Mouse (Mus musculus) monocyte, adult 2 months (primary cell): ENCODE results near the gene Zfp1.
A peak's percentile ranks its signal among the peaks of the same experiment; 100 is the strongest.

ENCODE experiments used
- DNase-seq, 2 experiments: peaks; one replicate each; pipeline ENCODE4 v3.0.0; 2022; ENCODE audit warnings: low spot score in 2 of 2, low read depth in 1 of 2

Zfp1 gene

DNA sequence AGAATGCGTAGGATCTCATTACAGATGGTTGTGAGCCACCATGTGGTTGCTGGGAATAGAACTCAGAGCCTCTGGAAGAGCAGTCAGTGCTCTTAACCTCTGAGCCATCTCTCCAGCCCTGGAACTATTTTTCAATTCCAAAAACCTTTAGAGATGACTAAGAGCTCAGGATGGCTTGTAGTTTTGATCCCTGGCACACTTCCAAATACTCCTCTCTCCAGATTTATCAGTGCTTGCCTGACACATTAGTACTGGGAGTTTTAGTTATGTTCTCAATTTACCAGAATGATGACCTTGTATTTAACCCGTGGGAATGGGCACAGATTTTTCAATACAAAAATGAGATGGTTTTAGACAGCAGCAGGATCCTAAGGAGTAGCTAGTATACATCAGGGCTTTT, 23.6 kb downstream of the Zfp1 start:
- DNase-seq, result no peak

DNA sequence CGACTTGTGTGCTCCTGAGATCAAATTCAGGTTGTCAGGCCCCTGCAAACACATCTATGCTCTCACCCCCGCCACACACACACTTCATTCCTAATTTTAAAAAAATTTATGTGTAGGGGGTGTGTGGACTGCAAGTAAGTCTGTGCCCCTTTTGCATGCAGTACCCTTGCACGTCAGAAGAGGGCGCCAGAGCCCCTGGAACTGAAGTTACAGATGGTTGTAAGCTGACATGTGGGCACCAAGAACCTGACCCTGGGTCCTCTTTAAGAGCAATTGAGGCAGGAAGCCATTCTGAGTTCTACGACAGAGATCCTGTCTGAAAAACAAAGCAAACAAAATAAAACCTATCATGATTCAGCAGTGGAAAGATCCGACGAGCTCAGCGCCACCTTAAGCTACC, 33.0 kb downstream of the Zfp1 start:
- DNase-seq, result no peak

DNA sequence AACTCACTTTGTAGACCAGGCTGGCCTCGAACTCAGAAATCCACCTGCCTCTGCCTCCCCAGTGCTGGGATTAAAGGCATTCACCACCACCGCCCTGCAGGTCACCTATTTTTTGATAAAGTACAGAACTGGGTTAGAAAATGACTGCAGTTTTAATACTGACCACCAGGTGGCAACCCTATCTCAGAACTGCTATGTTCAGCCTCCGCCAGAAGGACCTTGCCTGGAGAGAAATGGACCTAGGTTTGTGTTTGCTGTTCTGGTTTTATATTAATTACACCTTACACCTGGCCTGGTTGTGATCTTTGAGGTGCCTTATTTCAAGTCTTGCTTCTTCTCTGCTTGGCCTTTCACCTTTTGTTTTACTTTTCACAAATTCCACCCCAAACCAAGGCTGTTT, 34.9 kb downstream of the Zfp1 start:
- peak in 1 of 2 experiments; percentile 17 for DNase-seq

DNA sequence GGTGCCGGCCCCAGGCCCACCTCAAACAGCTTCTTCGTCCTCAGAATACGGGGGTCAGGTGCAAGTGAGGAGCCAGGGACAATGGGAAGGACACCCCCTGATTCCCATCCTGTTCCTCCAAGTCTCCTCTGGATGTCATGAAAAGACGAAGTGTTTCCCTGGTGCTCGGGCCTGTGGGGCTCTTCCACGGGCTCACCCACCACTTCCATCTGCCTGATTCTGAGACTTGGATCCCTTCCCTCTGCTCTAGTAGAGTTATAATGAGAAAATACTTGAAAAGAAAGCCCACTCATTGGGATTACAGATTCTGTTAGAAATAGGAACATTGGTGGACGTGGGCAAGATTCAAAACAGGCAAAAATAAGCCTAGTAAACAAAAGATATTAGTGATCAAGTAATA, 35.6 kb downstream of the Zfp1 start:
- no peak for DNase-seq

DNA sequence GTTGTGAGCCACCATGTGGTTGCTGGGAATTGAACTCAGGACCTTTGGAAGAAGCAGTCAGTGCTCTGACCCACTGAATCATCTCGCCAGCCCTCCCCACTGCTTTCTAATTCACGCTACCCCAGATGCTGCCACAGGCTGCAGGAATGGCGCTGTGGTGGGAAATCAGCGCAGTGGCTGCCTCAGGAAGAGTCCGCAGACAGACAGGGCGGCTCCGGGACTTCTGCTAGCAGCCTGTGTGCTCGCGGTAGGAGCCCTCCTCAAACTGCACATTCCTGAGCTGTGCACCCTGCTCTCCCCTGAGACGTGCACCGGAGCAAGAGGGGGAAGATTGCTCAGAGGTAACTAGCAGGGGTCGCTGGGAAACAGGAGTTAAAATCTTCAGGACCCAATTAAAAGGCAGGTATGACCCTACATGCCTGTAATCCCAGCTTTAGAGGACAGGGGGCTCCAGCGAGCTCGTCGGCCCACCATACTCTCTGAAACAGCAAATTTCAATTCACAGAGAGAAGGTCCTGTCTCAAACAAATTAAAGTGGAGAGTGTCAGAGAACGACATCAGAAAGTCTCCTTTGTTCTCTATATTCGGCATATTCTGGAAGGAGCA, 37.3 kb downstream of the Zfp1 start:
- no peak for DNase-seq

DNA sequence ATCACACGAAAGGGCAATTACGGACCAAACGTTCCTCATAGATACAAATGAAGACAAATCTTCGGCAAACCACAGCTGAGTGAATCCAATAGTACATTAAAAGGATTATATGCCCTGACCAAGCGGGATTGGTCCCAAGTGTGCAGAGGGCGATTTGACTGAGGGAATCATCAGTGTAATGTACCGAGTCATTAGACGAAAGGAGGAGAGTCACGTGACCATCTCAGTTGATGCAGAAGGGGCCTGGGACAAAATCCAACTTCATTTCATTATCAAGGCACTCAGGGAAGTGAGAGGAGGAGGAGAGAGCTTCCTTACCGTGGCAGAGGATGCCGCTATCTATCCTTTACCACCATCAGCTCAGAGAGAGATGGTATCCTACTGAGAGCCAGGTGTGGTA, 38.0 kb downstream of the Zfp1 start:
- DNase-seq, result no peak

DNA sequence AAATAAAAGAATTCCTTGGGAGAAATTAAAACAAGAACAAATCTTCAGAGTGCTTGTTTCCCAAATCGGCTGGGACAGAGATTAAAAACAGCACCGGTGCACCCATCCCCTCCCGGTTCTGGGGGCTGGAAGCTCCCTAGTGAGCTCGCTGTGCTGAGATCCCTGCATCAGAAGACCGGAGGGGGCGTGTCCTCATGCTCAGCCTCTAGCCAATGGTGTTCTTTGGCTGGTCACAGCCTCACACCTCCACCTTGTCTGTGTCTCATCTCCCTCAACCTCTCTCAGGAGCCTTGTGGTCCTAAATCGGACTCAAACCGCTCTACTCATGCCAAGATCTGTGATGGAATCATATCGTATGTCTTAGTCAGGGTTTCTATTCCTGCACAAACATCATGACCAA, 39.3 kb downstream of the Zfp1 start:
- DNase-seq, result no peak

DNA sequence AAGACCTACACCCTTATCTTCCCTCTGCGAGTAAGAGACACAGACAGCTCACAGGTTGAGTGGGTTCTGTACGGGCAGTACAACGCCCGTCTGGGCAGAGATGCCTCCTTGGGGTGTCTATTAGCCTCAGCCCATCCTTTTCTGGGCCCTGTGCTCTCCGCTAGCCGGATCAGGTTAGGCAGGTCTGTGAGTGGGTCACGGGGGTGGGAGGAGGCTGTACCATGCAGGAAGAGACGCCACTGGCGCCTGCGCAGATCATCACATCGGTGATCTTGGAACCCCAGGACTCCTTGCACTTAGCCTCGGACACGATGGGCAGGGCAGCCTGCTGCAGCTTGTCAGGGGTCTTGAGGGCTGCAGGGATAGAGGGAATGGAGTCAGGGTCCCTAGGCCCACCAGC, 43.7 kb downstream of the Zfp1 start:
- DNase-seq, result no peak

DNA sequence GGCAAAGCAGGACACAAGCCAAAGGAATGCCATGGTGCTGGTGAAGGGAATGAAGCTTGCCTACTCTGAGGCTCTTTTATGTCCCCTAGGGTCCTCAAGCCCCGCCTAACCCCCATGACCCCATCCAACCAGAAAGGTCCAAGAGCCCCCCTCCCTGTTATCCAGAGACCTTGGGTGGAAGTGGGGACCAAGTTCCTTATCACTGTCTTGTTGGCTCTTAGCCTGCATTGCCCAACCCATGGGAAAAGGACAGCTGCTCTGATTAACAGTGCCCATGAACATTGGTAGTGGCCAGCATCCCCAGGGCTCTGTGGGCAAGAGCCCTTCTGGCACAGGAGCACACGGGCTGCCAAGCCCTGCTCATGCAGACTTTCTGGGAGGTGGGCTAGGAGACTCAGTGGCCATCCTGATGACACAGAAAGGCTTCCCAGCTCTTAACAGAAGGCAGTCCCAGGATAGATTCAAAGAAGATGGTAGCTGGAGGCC, 47.8 kb downstream of the Zfp1 start, which contains the start of gene Ctrb1:
Gene Ctrb1 (minus strand): TSS at position 51 of the 486 bp plus-strand sequence.
- DNase-seq, result no peak

DNA sequence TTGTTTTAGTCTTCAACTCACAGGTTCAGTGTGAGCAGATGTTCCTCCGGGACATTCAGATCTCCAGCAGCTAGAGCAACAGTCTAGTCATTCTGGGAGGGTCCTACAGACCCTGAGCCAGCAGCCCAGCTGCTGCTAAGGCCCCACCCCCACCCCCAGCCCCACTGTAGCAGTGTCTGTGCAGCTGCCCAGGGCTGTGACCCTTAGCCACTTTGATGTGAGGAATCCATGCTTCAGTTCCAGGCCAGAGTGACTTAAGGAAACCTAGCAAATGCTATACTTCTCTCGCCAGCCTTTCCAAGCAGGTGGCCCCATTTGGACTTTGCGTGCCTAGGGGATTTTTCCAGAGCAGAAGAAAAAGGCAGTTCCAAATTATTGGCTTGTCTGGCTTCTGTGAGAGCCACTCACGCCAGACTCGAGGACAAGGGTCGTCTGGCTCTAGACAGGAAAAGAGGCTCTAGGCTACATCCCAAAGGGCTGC, 50.1 kb downstream of the Zfp1 start:
- DNase-seq, result no peak

DNA sequence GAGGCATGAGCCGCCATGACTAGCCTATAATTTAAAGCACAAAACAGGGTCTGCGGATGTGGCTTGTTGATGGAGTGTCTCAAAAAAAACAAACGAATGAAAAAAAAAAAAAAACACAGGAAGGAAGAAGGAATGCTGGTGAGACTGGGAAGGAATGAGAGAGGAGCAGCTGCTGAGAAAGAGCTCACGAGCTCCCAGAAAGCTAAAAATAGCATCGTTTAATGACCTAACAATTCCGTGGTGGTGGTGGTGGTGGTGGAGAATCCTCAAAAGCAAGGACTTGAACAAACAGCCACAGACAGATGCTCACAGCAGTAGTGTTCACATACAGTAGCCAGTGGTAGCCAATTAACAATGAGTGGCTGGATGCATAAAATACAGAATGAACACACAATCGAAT, 52.2 kb downstream of the Zfp1 start:
- DNase-seq, result no peak

DNA sequence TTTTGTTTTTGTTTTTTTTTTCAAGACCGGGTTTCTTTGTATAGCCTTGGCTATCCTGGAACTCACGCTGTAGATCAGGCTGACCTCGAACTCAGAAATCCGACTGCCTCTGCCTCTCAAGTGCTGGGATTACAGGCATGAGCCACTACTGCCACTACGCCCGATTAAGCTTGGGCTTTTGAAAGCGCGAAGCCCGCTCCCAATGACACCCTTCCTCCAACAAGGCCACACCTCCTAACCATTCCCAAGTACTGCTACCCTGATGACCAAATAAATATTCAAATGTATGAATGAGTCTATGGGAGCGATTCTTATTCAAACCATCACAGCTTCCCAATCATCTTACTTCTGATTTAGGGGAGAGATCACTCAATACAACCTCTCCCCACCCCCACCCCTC, 54.5 kb downstream of the Zfp1 start:
- DNase-seq, result no peak

DNA sequence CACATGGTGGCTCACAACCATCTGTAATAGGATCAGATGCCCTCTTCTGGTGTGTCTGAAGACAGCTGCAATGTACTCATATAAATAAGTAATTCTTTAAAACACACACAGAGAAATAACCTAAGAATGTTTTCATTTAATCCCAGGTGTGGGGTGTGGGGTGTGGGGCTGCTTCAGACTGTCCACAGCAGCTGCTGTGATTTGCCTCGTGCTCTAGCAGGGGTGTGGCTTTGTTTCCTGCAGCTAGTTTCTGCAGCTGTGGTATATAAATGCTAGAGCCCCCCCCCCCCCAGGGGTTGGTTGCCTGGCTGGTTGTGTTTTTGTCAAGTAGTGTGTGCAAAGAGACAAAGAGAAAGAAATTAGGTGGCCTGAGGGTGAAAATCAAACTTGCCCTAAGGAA, 55.8 kb downstream of the Zfp1 start:
- no peak for DNase-seq

DNA sequence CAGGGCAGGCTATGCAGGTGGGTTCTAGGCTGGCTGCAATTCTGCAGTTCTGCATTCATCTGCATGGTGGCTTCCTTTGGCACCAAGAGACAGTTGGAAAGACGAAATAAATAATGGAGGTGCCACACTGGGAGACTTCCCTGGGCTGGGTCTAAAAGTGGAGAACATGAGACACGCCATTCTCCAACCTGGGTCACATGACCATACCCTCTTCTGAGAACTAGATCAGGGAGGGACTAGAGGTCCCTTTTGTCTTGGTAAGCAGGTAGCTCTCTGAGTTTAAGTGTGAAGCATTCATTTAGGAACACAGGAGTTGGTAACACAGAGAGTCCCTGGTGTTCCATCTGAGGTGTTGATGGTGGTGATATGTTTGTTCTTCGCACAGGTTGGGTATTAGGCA, 57.0 kb downstream of the Zfp1 start:
- no peak for DNase-seq

DNA sequence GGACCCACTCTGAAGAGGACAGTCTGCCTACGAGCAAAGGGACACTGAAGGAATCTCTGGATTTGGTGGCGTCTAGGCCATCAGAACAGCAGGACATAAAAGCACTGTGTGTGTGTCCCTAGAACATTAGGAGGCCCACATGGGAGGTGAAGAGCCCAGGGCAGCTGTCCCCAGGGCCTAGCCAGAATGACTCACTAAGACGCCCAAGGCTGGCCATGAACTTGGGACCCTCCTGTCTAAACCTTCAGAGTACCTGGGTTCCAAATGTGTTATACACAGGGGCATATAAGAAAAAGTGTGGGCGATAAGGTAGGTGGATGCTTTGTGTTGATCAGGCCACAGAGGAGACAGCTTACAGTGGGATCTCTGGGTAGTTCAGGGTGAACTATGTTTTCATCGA, 57.5 kb downstream of the Zfp1 start:
- no peak for DNase-seq

DNA sequence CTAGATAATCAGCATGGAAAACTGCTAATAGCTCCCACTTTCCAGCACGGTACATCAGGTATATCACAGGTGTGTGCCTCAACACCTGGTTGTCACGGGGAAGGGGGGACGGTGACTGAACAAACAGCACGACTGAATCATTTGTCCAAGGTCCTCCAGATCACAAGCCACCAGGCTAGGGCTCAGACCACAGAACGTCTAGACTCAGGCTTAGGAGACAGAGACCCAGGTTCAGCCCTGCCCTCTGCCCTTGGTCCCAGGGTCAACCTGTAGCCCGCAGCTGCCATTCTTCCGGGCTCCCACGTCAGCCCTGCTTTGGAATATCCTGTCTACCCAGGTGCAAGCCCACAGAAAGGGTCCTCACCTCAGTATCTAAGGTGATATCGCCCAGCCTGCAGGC, 58.2 kb downstream of the Zfp1 start:
- DNase-seq, result no peak

DNA sequence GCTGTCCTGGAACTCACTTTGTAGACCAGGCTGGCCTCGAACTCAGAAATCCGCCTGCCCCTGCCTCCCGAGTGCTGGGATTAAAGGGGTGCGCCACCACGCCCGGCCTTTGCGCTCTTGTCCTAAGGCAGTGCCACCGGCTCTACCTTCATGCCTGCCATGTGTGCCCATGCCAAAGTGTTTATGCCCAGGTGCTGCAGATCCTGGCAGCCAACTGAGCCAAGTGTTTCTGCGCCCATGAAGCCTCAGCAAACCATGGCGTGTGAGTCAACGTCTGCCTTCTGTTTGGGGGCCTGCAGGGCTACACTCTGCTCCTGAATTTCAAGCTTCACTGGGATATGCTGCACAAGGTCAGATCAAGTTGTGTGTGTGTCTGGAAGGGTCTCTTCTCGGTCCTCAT, 61.4 kb downstream of the Zfp1 start:
- no peak for DNase-seq

DNA sequence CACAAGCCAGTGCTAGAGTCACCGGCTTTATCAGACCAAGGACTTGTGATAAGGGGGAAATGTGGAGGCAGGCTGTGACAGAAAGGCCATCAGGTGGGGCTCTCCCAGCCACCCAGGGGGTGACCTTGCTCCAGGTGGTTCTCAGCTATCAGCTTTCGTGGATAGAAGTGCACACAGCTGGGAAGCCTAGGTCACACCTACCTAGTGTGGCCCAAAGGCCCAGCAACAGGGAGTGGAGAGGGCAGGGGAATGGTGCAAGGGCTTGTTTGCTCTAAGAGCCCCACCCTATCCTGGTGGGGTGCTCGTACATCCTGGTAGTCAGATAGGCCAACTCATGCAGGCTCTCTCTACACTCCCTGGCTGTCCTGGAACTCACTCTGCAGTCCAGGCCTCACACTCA, 62.0 kb downstream of the Zfp1 start:
- DNase-seq, result no peak

DNA sequence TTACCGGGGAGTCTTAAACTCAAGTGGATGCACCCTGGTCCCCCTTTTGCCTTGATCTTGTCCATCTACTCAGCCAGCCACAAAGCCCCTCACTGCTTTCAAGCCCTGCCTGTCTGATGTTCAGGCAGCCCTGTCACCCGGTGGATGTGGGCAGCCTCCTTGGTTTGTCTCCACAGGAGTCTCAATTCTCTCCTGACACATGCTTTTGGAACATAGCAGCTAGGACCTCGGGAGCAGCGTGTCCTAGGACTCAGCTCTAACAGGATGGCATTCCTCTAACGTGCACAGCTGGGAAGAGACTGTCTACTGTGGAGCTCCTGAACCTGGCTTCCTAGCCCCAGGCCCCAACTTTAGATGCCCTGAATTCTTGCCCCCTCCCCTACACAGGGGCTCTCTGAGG, 62.5 kb downstream of the Zfp1 start:
- no peak for DNase-seq

DNA sequence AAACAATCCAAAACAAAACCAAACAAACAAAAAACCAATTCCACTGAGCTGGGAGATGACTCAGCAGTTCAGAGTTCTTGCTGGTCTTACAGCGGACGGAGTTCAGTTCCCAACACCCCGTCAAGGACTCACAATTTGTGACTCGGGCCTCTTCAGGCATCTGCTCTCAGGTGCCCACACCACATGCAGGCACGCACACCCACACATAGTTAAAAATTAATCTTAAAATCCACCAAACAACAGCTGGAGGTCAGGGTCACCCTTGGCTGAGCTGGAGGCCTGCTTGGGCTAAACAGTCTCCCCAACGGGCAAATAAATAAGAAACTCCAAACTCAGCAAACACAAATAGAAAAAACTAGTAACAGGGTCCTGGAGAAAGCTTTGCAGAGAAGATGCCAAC, 65.1 kb downstream of the Zfp1 start:
- DNase-seq, result no peak

DNA sequence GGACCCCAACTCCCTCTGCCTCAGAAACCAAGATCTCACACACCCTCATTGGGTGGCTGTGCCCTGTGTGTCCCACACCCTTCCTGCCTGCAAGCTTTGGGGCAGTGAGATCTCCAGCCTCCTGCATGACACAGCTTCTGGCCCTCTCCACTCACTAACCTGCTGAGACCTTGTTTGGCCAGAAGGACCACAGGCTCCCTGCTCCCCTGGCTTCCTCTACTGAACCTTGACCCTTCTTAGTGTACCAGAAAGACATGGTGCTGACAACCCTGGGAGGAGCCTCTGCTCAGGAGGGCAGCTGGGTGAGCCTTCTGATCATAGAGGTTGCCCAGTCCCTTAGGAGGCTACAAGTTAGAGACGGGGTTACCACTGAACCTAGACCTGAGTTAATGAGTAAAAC, 66.0 kb downstream of the Zfp1 start:
- no peak for DNase-seq

DNA sequence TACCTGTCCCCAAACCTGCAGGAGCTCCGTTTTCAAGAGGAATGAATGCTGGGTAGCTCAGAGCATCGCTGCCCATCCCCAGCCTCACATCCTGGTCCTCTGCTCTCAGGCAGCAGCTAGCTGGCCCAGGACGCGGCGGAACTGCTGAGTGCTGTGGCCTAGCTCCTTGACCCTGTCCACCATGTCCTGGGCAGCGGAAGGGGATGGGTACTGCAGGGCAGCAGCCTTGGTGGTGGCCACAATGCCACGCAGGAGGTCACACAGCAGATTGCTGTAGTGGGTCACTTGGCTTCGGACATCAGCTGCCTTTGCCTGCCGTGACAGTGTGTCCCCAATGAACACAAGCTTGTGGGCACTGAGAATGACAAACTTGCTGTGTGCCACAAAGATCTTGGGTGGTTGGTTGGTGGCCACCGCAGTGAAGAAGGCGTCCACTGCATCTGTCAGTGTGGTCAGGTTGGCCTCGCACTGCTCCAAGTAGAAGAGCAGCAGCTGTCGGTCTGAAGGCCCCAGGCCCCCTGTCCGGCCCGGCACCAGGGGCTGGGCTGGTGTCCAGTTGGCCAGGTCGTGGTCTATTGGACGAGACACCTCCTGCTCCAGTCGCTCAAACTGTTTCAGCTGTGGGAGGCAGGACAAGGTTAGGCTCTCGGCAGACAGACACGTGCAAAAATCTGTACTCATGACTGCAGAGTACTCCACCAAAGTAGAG, 67.7 kb downstream of the Zfp1 start:
- no peak for DNase-seq

DNA sequence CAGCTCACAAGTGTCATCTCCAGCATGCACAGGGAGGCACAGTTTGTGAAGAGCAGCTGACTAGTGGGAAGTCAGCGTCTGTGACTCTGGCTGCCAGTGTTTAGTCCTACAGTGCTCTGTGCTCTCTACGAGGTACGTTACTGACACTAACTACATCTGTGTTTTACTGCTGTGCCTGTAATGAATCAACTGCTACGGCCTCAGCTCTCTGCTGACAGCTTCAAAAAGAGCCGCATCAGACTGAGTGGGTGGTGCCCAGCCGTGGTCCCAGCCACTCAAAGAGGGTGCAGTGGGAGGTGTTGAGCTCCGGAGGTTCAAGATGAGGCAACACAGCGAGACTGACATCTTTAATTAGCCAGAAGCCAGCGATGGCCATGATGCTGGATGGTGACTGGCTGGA, 68.9 kb downstream of the Zfp1 start:
- DNase-seq, result no peak
